14 mouse cellular contexts compared by ENCODE assay signal in the genomic region with DNA sequence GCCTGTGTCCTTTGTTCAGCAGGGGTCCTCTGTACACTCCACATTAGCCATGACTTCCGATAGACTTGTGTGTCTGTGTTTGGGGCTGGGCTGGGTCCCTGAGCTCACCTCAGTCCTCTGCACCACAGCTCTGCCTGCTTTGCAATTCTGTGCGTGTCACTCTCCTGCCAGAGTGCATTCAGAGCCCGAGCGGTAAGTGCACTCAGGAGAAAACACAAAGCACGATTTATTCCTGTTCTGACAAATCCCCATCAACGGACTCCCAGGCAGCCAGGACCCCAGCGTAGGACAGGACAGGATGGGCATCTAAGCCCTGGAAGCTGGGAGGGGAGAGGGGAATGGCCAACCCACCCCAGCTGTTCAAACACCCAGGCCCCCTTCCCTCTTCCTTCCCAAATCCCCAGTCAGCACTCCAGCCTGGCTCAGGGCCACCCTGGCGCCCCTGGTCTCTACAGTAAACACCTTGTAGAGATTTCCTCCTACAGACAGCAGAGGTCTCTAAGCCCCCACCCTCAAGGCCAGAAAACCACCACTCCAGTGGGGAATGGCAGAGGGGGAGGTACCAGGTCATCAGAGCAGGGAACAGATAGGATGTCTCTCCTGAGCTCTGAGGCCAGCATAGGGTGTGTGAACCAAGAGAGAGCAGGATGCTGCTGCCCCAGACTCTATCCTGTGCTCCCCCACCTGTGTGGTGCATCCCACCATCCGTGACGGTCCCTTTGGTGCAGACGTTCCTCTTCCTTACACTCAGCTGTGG. TPM values are rescaled to one million over a fixed set of nuclear protein-coding genes. Genes with fewer than 3 reads are reported as not detected.
DNase-seq lines count a peak whose midpoint lies in the region; ATAC-seq lines count a peak whose summit lies in the region.
"Had no signal": no experiment of that assay in that cellular context is flagged by ENCODE, and none has a peak within 500 bp of the region (broad histone marks: within the 10 kb centered on the region; RNA-seq: fewer than 3 reads in every experiment).

No protein-coding gene starts in this region.

- peak; percentile 37; the same call in 1 of the 2 replicates for ATAC-seq in kidney, embryonic 15.5 days (replicated peaks; ENCODE audit: low FRiP score)
- 0 out of 2 replicates have a peak, but pooled peaks have one; percentile 32 for ATAC-seq in embryonic facial prominence, embryonic 13.5 days (ENCODE audit: insufficient number of reproducible peaks, insufficient read depth, low FRiP score, low TSS enrichment, low read depth)
- ATAC-seq in hindbrain, embryonic 11.5 days (ENCODE audit: low FRiP score) = peak; percentile 70
- ATAC-seq in midbrain, embryonic 14.5 days (ENCODE audit: low FRiP score, low TSS enrichment) = peak; percentile 35; the same call in 1 of the 2 replicates
- ATAC-seq: intestine, embryonic 16.5 days; Patski had no signal

- peaks cover 21% of the 10 kb centered on the region for H3K4me1 ChIP-seq in kidney, embryonic 15.5 days
- peaks cover 8% of the 10 kb centered on the region for H3K4me1 ChIP-seq in embryonic facial prominence, embryonic 13.5 days
- 0 out of 2 replicates have a peak, but pooled peaks cover 2% of the 10 kb centered on the region for H3K4me1 ChIP-seq in hindbrain, embryonic 11.5 days (replicated peaks; ENCODE audit: control insufficient read depth, insufficient read depth, low read length)
- peaks cover 19% of the 10 kb centered on the region for H3K4me1 ChIP-seq in midbrain, embryonic 14.5 days (ENCODE audit: control insufficient read depth, insufficient read depth, low read length)
- H3K4me1 ChIP-seq: liver, embryonic 13.5 days had no signal

- no peaks in the 10 kb centered on the region for H3K9me3 ChIP-seq in kidney, embryonic 15.5 days (replicated peaks)
- H3K9me3 ChIP-seq in embryonic facial prominence, embryonic 13.5 days = no peaks in the 10 kb centered on the region
- no peaks in the 10 kb centered on the region for H3K9me3 ChIP-seq in hindbrain, embryonic 11.5 days (ENCODE audit: control insufficient read depth, low read length)
- H3K9me3 ChIP-seq in midbrain, embryonic 14.5 days (ENCODE audit: control insufficient read depth, low read length) = no peaks in the 10 kb centered on the region
- H3K9me3 ChIP-seq: heart, embryonic 10.5 days; liver, embryonic 13.5 days had no signal

- no peak overlapping the region for H3K4me3 ChIP-seq in kidney, embryonic 15.5 days (replicated peaks)
- no peak overlapping the region for H3K4me3 ChIP-seq in embryonic facial prominence, embryonic 13.5 days
- H3K4me3 ChIP-seq in hindbrain, embryonic 11.5 days (ENCODE audit: low read depth, low read length) = no peak overlapping the region
- no peak overlapping the region for H3K4me3 ChIP-seq in midbrain, embryonic 14.5 days (replicated peaks; ENCODE audit: low read depth, low read length)
- H3K4me3 ChIP-seq: heart, embryonic 10.5 days; liver, embryonic 13.5 days had no signal

- H3K27me3 ChIP-seq in kidney, embryonic 15.5 days = no peaks in the 10 kb centered on the region
- H3K27me3 ChIP-seq in embryonic facial prominence, embryonic 13.5 days = peaks cover 3% of the 10 kb centered on the region
- H3K27me3 ChIP-seq in hindbrain, embryonic 11.5 days (ENCODE audit: control insufficient read depth, insufficient read depth, low read length) = no peaks in the 10 kb centered on the region
- H3K27me3 ChIP-seq in midbrain, embryonic 14.5 days (ENCODE audit: control insufficient read depth, insufficient read depth, low read length) = no peaks in the 10 kb centered on the region

- H3K27ac ChIP-seq in kidney, embryonic 15.5 days = no peak overlapping the region
- H3K27ac ChIP-seq in embryonic facial prominence, embryonic 13.5 days = no peak overlapping the region
- no peak overlapping the region for H3K27ac ChIP-seq in hindbrain, embryonic 11.5 days (ENCODE audit: low read depth, low read length)
- peak overlapping the region; percentile 63 for H3K27ac ChIP-seq in midbrain, embryonic 14.5 days (replicated peaks; ENCODE audit: low read depth, low read length)
- H3K27ac ChIP-seq: heart, embryonic 10.5 days; liver, embryonic 13.5 days had no signal

- WGBS in kidney, embryonic 15.5 days = 27% methylated on average over 11 of the region's 11 CpGs
- 32% methylated on average over 11 of the region's 11 CpGs for WGBS in embryonic facial prominence, embryonic 13.5 days
- WGBS in hindbrain, embryonic 11.5 days = 32% methylated on average over 11 of the region's 11 CpGs
- 30% methylated on average over 11 of the region's 11 CpGs for WGBS in midbrain, embryonic 14.5 days

- H3K36me3 ChIP-seq in kidney, embryonic 15.5 days = no peaks in the 10 kb centered on the region
- H3K36me3 ChIP-seq in embryonic facial prominence, embryonic 13.5 days = no peaks in the 10 kb centered on the region
- H3K36me3 ChIP-seq in hindbrain, embryonic 11.5 days (ENCODE audit: control insufficient read depth, insufficient read depth, low read length) = no peaks in the 10 kb centered on the region
- no peaks in the 10 kb centered on the region for H3K36me3 ChIP-seq in midbrain, embryonic 14.5 days (ENCODE audit: control insufficient read depth, insufficient read depth, low read length)
- H3K36me3 ChIP-seq: heart, embryonic 10.5 days; liver, embryonic 13.5 days had no signal

- H3K9ac ChIP-seq in kidney, embryonic 15.5 days = no peak overlapping the region
- H3K9ac ChIP-seq in embryonic facial prominence, embryonic 13.5 days = no peak overlapping the region
- H3K9ac ChIP-seq in hindbrain, embryonic 11.5 days (ENCODE audit: low read depth, low read length) = no peak overlapping the region
- H3K9ac ChIP-seq in midbrain, embryonic 14.5 days (replicated peaks; ENCODE audit: low read length) = no peak overlapping the region
- H3K9ac ChIP-seq: liver, embryonic 13.5 days had no signal

- DNase-seq in kidney, postnatal 25 days = no peak
- peak; percentile 18 for DNase-seq in hindbrain, embryonic 11.5 days (ENCODE audit: low spot score)
- peak; percentile 66 for DNase-seq in midbrain, embryonic 14.5 days
- no peak for DNase-seq in c-Kit-positive CD71-positive TER-119-positive erythroid progenitor cells, embryonic 14.5 days (ENCODE audit: low spot score)
- no peak for DNase-seq in spleen, postnatal 4 days (ENCODE audit: low spot score in 2 of 2)
- DNase-seq in heart, postnatal 4 days = no peak
- DNase-seq: cerebellum, postnatal 14 days; liver, embryonic 13.5 days; thymus, postnatal 4 days had no signal

- H3K4me2 ChIP-seq in kidney, embryonic 15.5 days = no peak overlapping the region
- H3K4me2 ChIP-seq in embryonic facial prominence, embryonic 13.5 days = no peak overlapping the region
- no peak overlapping the region for H3K4me2 ChIP-seq in hindbrain, embryonic 11.5 days (replicated peaks; ENCODE audit: low read depth, low read length)
- H3K4me2 ChIP-seq in midbrain, embryonic 14.5 days (ENCODE audit: low read length) = 0 out of 2 replicates have a peak overlapping the region, but pooled peaks have one; percentile 12
- H3K4me2 ChIP-seq: liver, embryonic 13.5 days had no signal

RNA-seq across cellular contexts. Expression of a gene that starts 56.0 kb away (rescaled TPM):
- 41.0 and 44.8 TPM in 2 replicates for polyA plus RNA-seq in kidney, embryonic 15.5 days (2015; fragmentation: Nextera tagmentation; extraction: Ambion mirVana)
- polyA plus RNA-seq in embryonic facial prominence, embryonic 13.5 days (2015; fragmentation: Nextera tagmentation; extraction: Ambion mirVana) = 17.7 and 20.8 TPM in 2 replicates
- polyA plus RNA-seq in hindbrain, embryonic 11.5 days (2014; fragmentation: Nextera tagmentation; extraction: Ambion mirVana) = 61.0 and 71.4 TPM in 2 replicates
- polyA plus RNA-seq in midbrain, embryonic 14.5 days (2014; fragmentation: Nextera tagmentation; extraction: Ambion mirVana) = 21.2 and 27.8 TPM in 2 replicates
- total RNA-seq in heart, postnatal 4 days (2021) = 10 to 100 TPM; 60.2 to 64.7 TPM

Comparison
In these comparisons a context has a peak if more than half of its experiments do, and no peak if none do; other contexts are left out.
1. DNase-seq: peak in hindbrain, embryonic 11.5 days (single experiment) and midbrain, embryonic 14.5 days (single experiment); none in kidney, postnatal 25 days (0 of 2), c-Kit-positive CD71-positive TER-119-positive erythroid progenitor cells, embryonic 14.5 days (single experiment), spleen, postnatal 4 days (0 of 2) and heart, postnatal 4 days (single experiment).
2. Peak in every context shown above with its lines, with median percentiles within 50 percentile points of each other: ATAC-seq.